In the genomic region with DNA sequence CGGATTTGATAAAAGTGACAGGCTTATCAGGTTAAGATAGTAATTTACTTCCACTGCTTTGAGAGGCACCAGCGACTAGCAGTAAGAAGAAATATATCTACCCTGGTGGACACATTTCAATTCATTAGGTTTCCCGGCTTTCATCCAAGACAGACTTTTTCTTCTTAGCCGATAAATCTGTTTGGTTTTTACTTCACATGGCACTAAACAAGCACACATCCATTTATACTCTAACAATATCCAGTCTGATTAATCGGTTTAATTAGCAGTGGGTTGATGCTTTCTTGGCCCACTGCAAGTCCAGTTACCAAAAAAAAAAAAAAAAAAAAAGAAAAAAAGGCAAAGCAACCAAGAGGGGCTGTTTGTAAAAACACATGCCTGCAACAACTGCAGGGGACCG, we compare ENCODE assay signal across 17 mouse cellular contexts.
DNase-seq lines count a peak whose midpoint lies in the region; ATAC-seq and TF ChIP-seq lines count a peak whose summit lies in the region.
"Had no signal": no experiment of that assay in that cellular context is flagged by ENCODE, and none has a peak within 500 bp of the region (broad histone marks: within the 10 kb centered on the region; RNA-seq: fewer than 3 reads in every experiment).

No protein-coding gene starts in this region.

- no peaks in the 10 kb centered on the region for H3K36me3 ChIP-seq in neural tube, embryonic 13.5 days
- H3K36me3 ChIP-seq in forebrain, embryonic 16.5 days (ENCODE audit: control insufficient read depth, insufficient read depth): no peaks in the 10 kb centered on the region
- no peaks in the 10 kb centered on the region for H3K36me3 ChIP-seq in kidney, adult 2 months (ENCODE audit: control insufficient read depth, insufficient read depth, low read length)
- H3K36me3 ChIP-seq: embryonic facial prominence, embryonic 13.5 days; heart, embryonic 10.5 days; hindbrain, embryonic 12.5 days had no signal

- intact Hi-C loops in gastrocnemius, adult 2 months (cut with DNase I): no loop called here

- H3K4me1 ChIP-seq in neural tube, embryonic 13.5 days (replicated peaks): peaks cover 24% of the 10 kb centered on the region
- H3K4me1 ChIP-seq in forebrain, embryonic 16.5 days (replicated peaks; ENCODE audit: control insufficient read depth, insufficient read depth, low read length): peaks cover 26% of the 10 kb centered on the region
- no peaks in the 10 kb centered on the region for H3K4me1 ChIP-seq in kidney, adult 2 months (ENCODE audit: control insufficient read depth, insufficient read depth, low read length)

- DNase-seq in gastrocnemius, adult 2 months: no peak
- DNase-seq in gastrocnemius, postnatal 25 days: no peak
- no peak for DNase-seq in neural tube, embryonic 10.5 days (ENCODE audit: extremely low spot score, low spot score)
- DNase-seq in kidney, adult 2 months: no peak
- DNase-seq in cerebellum, adult 18-20 months: no peak
- DNase-seq: cerebellum, adult 11-12 months; cerebellum, adult 9-11 months; cerebellum, postnatal 36 days; gastrocnemius, postnatal 14 days; heart, postnatal 4 days; kidney, adult 11 months had no signal

- 52% methylated on average over 6 of the region's 6 CpGs for WGBS in neural tube, embryonic 13.5 days
- WGBS in forebrain, embryonic 16.5 days: 7% methylated on average over 6 of the region's 6 CpGs
- WGBS in kidney, adult 2 months: 73% methylated on average over 6 of the region's 6 CpGs

- H3K4me3 ChIP-seq in gastrocnemius, adult 2 months: no peak overlapping the region
- no peak overlapping the region for H3K4me3 ChIP-seq in neural tube, embryonic 13.5 days
- no peak overlapping the region for H3K4me3 ChIP-seq in forebrain, embryonic 16.5 days (replicated peaks; ENCODE audit: low read length)
- H3K4me3 ChIP-seq in kidney, adult 2 months (ENCODE audit: insufficient read depth, low read depth, low read length): no peak overlapping the region
- H3K4me3 ChIP-seq: embryonic facial prominence, embryonic 13.5 days; heart, embryonic 10.5 days; hindbrain, embryonic 12.5 days had no signal

- TF ChIP-seq POLR2A in kidney, adult 2 months (IDR thresholded peaks at IDR 0.05; ENCODE audit: low read depth, low read length): no peak

- peaks cover 4% of the 10 kb centered on the region; the same call in 1 of the 2 replicates for H3K27me3 ChIP-seq in neural tube, embryonic 13.5 days
- H3K27me3 ChIP-seq in forebrain, embryonic 16.5 days (replicated peaks; ENCODE audit: control insufficient read depth, insufficient read depth, low read length): no peaks in the 10 kb centered on the region
- no peaks in the 10 kb centered on the region for H3K27me3 ChIP-seq in kidney, adult 2 months (replicated peaks; ENCODE audit: control insufficient read depth, insufficient read depth, low read length)
- H3K27me3 ChIP-seq: embryonic facial prominence, embryonic 13.5 days; hindbrain, embryonic 12.5 days had no signal

- H3K9me3 ChIP-seq in neural tube, embryonic 13.5 days: no peaks in the 10 kb centered on the region
- H3K9me3 ChIP-seq in forebrain, embryonic 16.5 days (ENCODE audit: control insufficient read depth, low read length): no peaks in the 10 kb centered on the region
- H3K9me3 ChIP-seq: embryonic facial prominence, embryonic 13.5 days; heart, embryonic 10.5 days; hindbrain, embryonic 12.5 days had no signal

- peak overlapping the region; percentile 65 for H3K27ac ChIP-seq in gastrocnemius, adult 2 months
- H3K27ac ChIP-seq in neural tube, embryonic 13.5 days (replicated peaks): no peak overlapping the region
- no peak overlapping the region for H3K27ac ChIP-seq in forebrain, embryonic 16.5 days (ENCODE audit: low read length)
- no peak overlapping the region for H3K27ac ChIP-seq in kidney, adult 2 months (ENCODE audit: insufficient read depth, low read depth, low read length)
- H3K27ac ChIP-seq: embryonic facial prominence, embryonic 13.5 days; heart, embryonic 10.5 days; hindbrain, embryonic 12.5 days; hindbrain, postnatal 0 days had no signal

- ATAC-seq in neural tube, embryonic 13.5 days (ENCODE audit: low read depth): peak; percentile 72
- ATAC-seq in forebrain, embryonic 16.5 days: peak; percentile 45; the same call in 1 of the 2 replicates
- ATAC-seq: hindbrain, postnatal 0 days had no signal

- H3K9ac ChIP-seq in neural tube, embryonic 13.5 days: no peak overlapping the region
- no peak overlapping the region for H3K9ac ChIP-seq in forebrain, embryonic 16.5 days (replicated peaks; ENCODE audit: low read depth, low read length)
- H3K9ac ChIP-seq: embryonic facial prominence, embryonic 13.5 days; hindbrain, embryonic 12.5 days had no signal

- no peak for TF ChIP-seq CTCF in gastrocnemius, adult 2 months (IDR thresholded peaks at IDR 0.05)
- TF ChIP-seq CTCF in kidney, adult 2 months (conservative IDR thresholded peaks at IDR 0.05; ENCODE audit: insufficient read depth, insufficient read length, low read depth, low read length): no peak

- no peak overlapping the region for H3K4me2 ChIP-seq in neural tube, embryonic 13.5 days
- no peak overlapping the region for H3K4me2 ChIP-seq in forebrain, embryonic 16.5 days (ENCODE audit: low read length)
- H3K4me2 ChIP-seq: embryonic facial prominence, embryonic 13.5 days; hindbrain, embryonic 12.5 days had no signal
